Mouse (Mus musculus) urinary bladder, postnatal 25 days (tissue): Measurements from ENCODE around the gene Stbd1.

Experiments
- DNase-seq: peaks from one replicate; pipeline ENCODE4 v3.0.0; 2022; ENCODE audit warnings: low spot score

The Stbd1 gene

DNA sequence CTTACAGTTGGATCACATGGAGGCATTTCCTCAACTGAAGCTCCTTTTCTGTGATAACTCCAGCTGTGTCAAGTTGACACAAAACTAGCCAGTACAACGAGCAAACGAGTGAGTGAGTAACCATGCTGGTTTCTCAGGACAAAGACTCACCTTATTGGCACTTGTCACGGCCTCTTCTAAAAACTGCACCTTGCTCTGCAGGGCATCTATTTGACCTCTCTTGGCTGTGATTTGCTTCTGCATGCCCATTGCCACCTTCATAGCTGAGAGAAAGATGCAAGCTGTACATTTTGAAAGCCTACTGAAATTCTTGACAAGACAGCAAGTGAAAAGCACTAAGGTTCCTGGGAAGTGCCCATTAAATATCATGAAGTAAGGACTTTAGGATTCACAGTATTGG lies 38.0 kb downstream of the Stbd1 start:
- DNase-seq, result no peak
